Mouse (Mus musculus): ENCODE results near the gene Haao. TPM values are rescaled to one million over a fixed set of nuclear protein-coding genes. Genes with fewer than 3 reads are reported as not detected.

Haao gene
- polyA plus RNA-seq, 1 experiment from 2014 or later: 6.3 TPM

GRCm38 (mm10) chr17:83882788-83883187 lies 35.0 kb upstream of the Haao start:
- TF ChIP-seq CTCF (IDR thresholded peaks at IDR 0.05; ENCODE audit: low read depth): no peak
- no peak overlapping the region for H3K4me2 ChIP-seq (ENCODE audit: low read length)
- no peak for DNase-seq (ENCODE audit: low spot score)
- 74% methylated on average over 2 of the region's 2 CpGs for WGBS
- no peaks in the 10 kb centered on the region for H3K9me3 ChIP-seq (replicated peaks; ENCODE audit: low read length)
- no peak overlapping the region for H3K4me3 ChIP-seq (replicated peaks; ENCODE audit: low read depth, low read length)
- ATAC-seq (replicated peaks; ENCODE audit: low FRiP score, low read depth): no peak
- no peaks in the 10 kb centered on the region for H3K27me3 ChIP-seq (ENCODE audit: insufficient read depth, low read length)
- H3K27ac ChIP-seq: no peak overlapping the region
- H3K9ac ChIP-seq (ENCODE audit: low read depth, low read length): no peak overlapping the region
- no peaks in the 10 kb centered on the region for H3K4me1 ChIP-seq (replicated peaks; ENCODE audit: insufficient read depth, low read length)
- no peaks in the 10 kb centered on the region for H3K36me3 ChIP-seq (ENCODE audit: insufficient read depth, low read length)

GRCm38 (mm10) chr17:83881071-83881470 lies 33.3 kb upstream of the Haao start:
- no peak overlapping the region for H3K9ac ChIP-seq (ENCODE audit: low read depth, low read length)
- no peak overlapping the region for H3K4me2 ChIP-seq (ENCODE audit: low read length)
- H3K36me3 ChIP-seq (ENCODE audit: insufficient read depth, low read length): no peaks in the 10 kb centered on the region
- H3K4me1 ChIP-seq (replicated peaks; ENCODE audit: insufficient read depth, low read length): no peaks in the 10 kb centered on the region
- H3K27me3 ChIP-seq (ENCODE audit: insufficient read depth, low read length): no peaks in the 10 kb centered on the region
- 79% methylated on average over 3 of the region's 3 CpGs for WGBS
- TF ChIP-seq CTCF (IDR thresholded peaks at IDR 0.05; ENCODE audit: low read depth): no peak
- no peaks in the 10 kb centered on the region for H3K9me3 ChIP-seq (replicated peaks; ENCODE audit: low read length)
- ATAC-seq (replicated peaks; ENCODE audit: low FRiP score, low read depth) (no peak), DNase-seq (ENCODE audit: low spot score) (no peak)
- H3K27ac ChIP-seq: no peak overlapping the region
- H3K4me3 ChIP-seq (replicated peaks; ENCODE audit: low read depth, low read length): no peak overlapping the region

- Histone ChIP-seq H3K4me1 (replicated peaks; ENCODE audit: insufficient read depth, low read length) (no peaks in the 10 kb centered on the region), H3K4me2 (ENCODE audit: low read length) (no peak overlapping the region), H3K9ac (ENCODE audit: low read depth, low read length) (no peak overlapping the region), H3K36me3 (ENCODE audit: insufficient read depth, low read length) (no peaks in the 10 kb centered on the region), H3K27me3 (ENCODE audit: insufficient read depth, low read length) (no peaks in the 10 kb centered on the region), H3K27ac (no peak overlapping the region), H3K4me3 (replicated peaks; ENCODE audit: low read depth, low read length) (no peak overlapping the region), H3K9me3 (replicated peaks; ENCODE audit: low read length) (no peaks in the 10 kb centered on the region)
- no peak for DNase-seq (ENCODE audit: low spot score)
- ATAC-seq (replicated peaks; ENCODE audit: low FRiP score, low read depth): no peak
- 55% methylated on average over 9 of the region's 9 CpGs for WGBS
- no peak for TF ChIP-seq CTCF (IDR thresholded peaks at IDR 0.05; ENCODE audit: low read depth)
Observed at GRCm38 (mm10) chr17:83880174-83880710, 32.5 kb upstream of the Haao start.

- Histone ChIP-seq H3K4me2 (ENCODE audit: low read length) (no peak overlapping the region), H3K27ac (no peak overlapping the region), H3K4me3 (replicated peaks; ENCODE audit: low read depth, low read length) (no peak overlapping the region), H3K9ac (ENCODE audit: low read depth, low read length) (no peak overlapping the region), H3K9me3 (replicated peaks; ENCODE audit: low read length) (no peaks in the 10 kb centered on the region), H3K27me3 (ENCODE audit: insufficient read depth, low read length) (no peaks in the 10 kb centered on the region), H3K36me3 (ENCODE audit: insufficient read depth, low read length) (no peaks in the 10 kb centered on the region), H3K4me1 (replicated peaks; ENCODE audit: insufficient read depth, low read length) (no peaks in the 10 kb centered on the region)
- DNase-seq (ENCODE audit: low spot score): no peak
- ATAC-seq (replicated peaks; ENCODE audit: low FRiP score, low read depth): no peak
- TF ChIP-seq CTCF (IDR thresholded peaks at IDR 0.05; ENCODE audit: low read depth): no peak
- 94% methylated on average over 6 of the region's 6 CpGs for WGBS
Observed at GRCm38 (mm10) chr17:83879631-83880030, 31.9 kb upstream of the Haao start.

- H3K4me3 ChIP-seq (replicated peaks; ENCODE audit: low read depth, low read length): no peak overlapping the region
- H3K9me3 ChIP-seq (replicated peaks; ENCODE audit: low read length): no peaks in the 10 kb centered on the region
- H3K4me1 ChIP-seq (replicated peaks; ENCODE audit: insufficient read depth, low read length): no peaks in the 10 kb centered on the region
- H3K36me3 ChIP-seq (ENCODE audit: insufficient read depth, low read length): no peaks in the 10 kb centered on the region
- TF ChIP-seq CTCF (IDR thresholded peaks at IDR 0.05; ENCODE audit: low read depth): no peak
- H3K4me2 ChIP-seq (ENCODE audit: low read length): no peak overlapping the region
- no peaks in the 10 kb centered on the region for H3K27me3 ChIP-seq (ENCODE audit: insufficient read depth, low read length)
- no peak for DNase-seq (ENCODE audit: low spot score)
- 84% methylated on average over 8 of the region's 8 CpGs for WGBS
- ATAC-seq (replicated peaks; ENCODE audit: low FRiP score, low read depth): no peak
- H3K27ac ChIP-seq: no peak overlapping the region
- H3K9ac ChIP-seq (ENCODE audit: low read depth, low read length): no peak overlapping the region
Observed at GRCm38 (mm10) chr17:83874610-83875009, 26.8 kb upstream of the Haao start.

DNA sequence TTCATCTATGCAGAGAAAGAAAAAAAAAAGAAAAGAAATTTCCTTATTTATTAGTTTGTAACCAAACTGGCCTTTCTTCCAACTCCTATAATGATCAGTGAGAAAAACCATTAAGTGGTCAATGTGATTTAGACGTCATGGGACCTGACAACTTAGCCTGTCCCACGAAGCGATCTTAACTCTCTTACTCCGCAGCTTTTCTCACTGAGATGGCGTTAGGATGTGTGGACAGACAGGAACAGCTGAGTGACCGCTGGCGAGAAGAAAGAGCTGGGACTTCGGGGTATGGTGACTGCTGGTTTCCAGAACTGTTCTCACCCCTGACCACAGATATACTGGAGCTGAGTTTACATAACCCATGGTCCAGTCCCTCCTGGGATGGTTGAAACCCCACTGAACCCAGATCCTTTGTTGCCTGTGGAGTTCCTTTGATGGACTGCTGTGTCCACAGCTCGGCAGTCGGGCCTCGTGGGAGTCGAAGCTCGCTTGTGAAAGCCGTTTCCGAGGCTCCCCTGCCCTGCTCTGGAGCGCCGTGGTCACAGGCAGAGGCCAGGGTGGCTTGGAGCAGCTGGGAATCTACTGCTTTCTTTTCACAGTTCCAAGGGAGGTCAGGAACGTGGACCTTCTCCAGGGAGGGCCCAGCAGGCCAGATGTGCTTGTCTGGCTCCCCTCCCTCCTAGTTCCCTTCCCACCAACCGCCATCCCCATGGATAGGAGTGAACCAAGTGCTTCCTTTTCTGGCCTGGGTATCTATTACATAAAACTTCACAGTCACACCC lies 25.8 kb upstream of the Haao start:
- no peaks in the 10 kb centered on the region for H3K4me1 ChIP-seq (replicated peaks; ENCODE audit: insufficient read depth, low read length)
- H3K9ac ChIP-seq (ENCODE audit: low read depth, low read length): 0 out of 2 replicates have a peak overlapping the region, but pooled peaks have one; percentile 27
- peak overlapping the region; percentile 68 for H3K27ac ChIP-seq
- no peak overlapping the region for H3K4me2 ChIP-seq (ENCODE audit: low read length)
- no peaks in the 10 kb centered on the region for H3K9me3 ChIP-seq (replicated peaks; ENCODE audit: low read length)
- no peaks in the 10 kb centered on the region for H3K27me3 ChIP-seq (ENCODE audit: insufficient read depth, low read length)
- 38% methylated on average over 19 of the region's 19 CpGs for WGBS
- ATAC-seq (replicated peaks; ENCODE audit: low FRiP score, low read depth) (no peak; the same call in 1 of the 2 replicates), DNase-seq (ENCODE audit: low spot score) (peak; percentile 72)
- H3K36me3 ChIP-seq (ENCODE audit: insufficient read depth, low read length): no peaks in the 10 kb centered on the region
- H3K4me3 ChIP-seq (replicated peaks; ENCODE audit: low read depth, low read length): no peak overlapping the region
- 0 out of 2 replicates have a peak, but pooled peaks have one; percentile 4 for TF ChIP-seq CTCF (IDR thresholded peaks at IDR 0.05; ENCODE audit: low read depth)
